Mouse (Mus musculus) hindbrain, embryonic 12.5 days (tissue): ENCODE results near the gene Copz2. TPM values are rescaled to one million over a fixed set of nuclear protein-coding genes. Genes with fewer than 3 reads are reported as not detected.
A peak's percentile ranks its signal among the peaks of the same experiment; 100 is the strongest.

Experiments used
- ATAC-seq: fragments of 200-750 bp; cut with Nextera tagmentation; 2 replicates; pipeline ENCODE4 v1.8.0; 2017; ENCODE audit warnings: moderate TSS enrichment; ENCODE audit not compliant: low FRiP score
- H3K27ac ChIP-seq: fragments of 300-500 bp; sonication (generic); 2 replicates; pipeline ENCODE4 v1.5.1; 2016; ENCODE audit warnings: mild to moderate bottlenecking
- H3K27me3 ChIP-seq: fragments of 300-500 bp; sonication (generic); 2 replicates; pipeline ENCODE4 v1.6.1; 2016; ENCODE audit warnings: mild to moderate bottlenecking
- H3K36me3 ChIP-seq: fragments of 300-500 bp; sonication (generic); 2 replicates; pipeline ENCODE4 v1.6.1; 2016; ENCODE audit warnings: mild to moderate bottlenecking
- H3K4me1 ChIP-seq: fragments of 300-500 bp; sonication (generic); 2 replicates; pipeline ENCODE4 v1.6.1; 2016
- H3K4me2 ChIP-seq: fragments of 300-500 bp; sonication (generic); replicated peaks from 2 replicates; pipeline ENCODE4 v1.6.1; 2016; ENCODE audit warnings: mild to moderate bottlenecking
- H3K4me3 ChIP-seq: fragments of 300-500 bp; sonication (generic); 2 replicates; pipeline ENCODE4 v1.5.1; 2016; ENCODE audit warnings: mild to moderate bottlenecking
- H3K9ac ChIP-seq: fragments of 300-500 bp; sonication (generic); 2 replicates; pipeline ENCODE4 v1.6.1; 2016; ENCODE audit warnings: mild to moderate bottlenecking, moderate library complexity
- H3K9me3 ChIP-seq: fragments of 300-500 bp; sonication (generic); replicated peaks from 2 replicates; pipeline ENCODE4 v1.6.1; 2016; ENCODE audit warnings: mild to moderate bottlenecking
- WGBS: fragments of 180-500 bp; shearing (Covaris S2); methylation state at CpG from one replicate; pipeline ENCODE4 v1.1.7; 2016; 5-methylcytosine and 5-hydroxymethylcytosine counted together
- polyA plus RNA-seq: library from polyadenylated mRNA; unstranded; fragments of >200 nt; fragmentation: Nextera tagmentation; extraction: Ambion mirVana; gene quantifications from 2 replicates; pipeline ENCODE4 v1.2.1, GENCODE M21; 2016

Copz2 gene
- polyA plus RNA-seq, 1 experiment from 2014 or later = 56.5 TPM

GRCm38 (mm10) chr11:96821956-96822355 lies 27.7 kb upstream of the Copz2 start:
- 92% methylated on average over 10 of the region's 10 CpGs for WGBS
- H3K4me2 ChIP-seq = no peak overlapping the region
- no peak overlapping the region for H3K4me3 ChIP-seq
- H3K27me3 ChIP-seq = no peaks in the 10 kb centered on the region
- no peak overlapping the region for H3K9ac ChIP-seq
- H3K27ac ChIP-seq = no peak overlapping the region
- H3K9me3 ChIP-seq = no peaks in the 10 kb centered on the region
- peaks cover 48% of the 10 kb centered on the region for H3K4me1 ChIP-seq
- ATAC-seq = no peak
- H3K36me3 ChIP-seq = peaks cover 59% of the 10 kb centered on the region

- Histone ChIP-seq H3K36me3 (peaks cover 59% of the 10 kb centered on the region), H3K4me2 (peak overlapping the region; percentile 88), H3K9me3 (no peaks in the 10 kb centered on the region), H3K27me3 (no peaks in the 10 kb centered on the region), H3K4me3 (peak overlapping the region; percentile 48), H3K4me1 (peaks cover 54% of the 10 kb centered on the region), H3K27ac (peak overlapping the region; percentile 96; the same call in 1 of the 2 replicates), H3K9ac (peak overlapping the region; percentile 71)
- WGBS = 41% methylated on average over 4 of the region's 4 CpGs
- no peak for ATAC-seq
Measured at GRCm38 (mm10) chr11:96822675-96823470, 26.8 kb upstream of the Copz2 start.

- 6% methylated on average over 13 of the region's 13 CpGs for WGBS
- H3K4me2 ChIP-seq = peak overlapping the region; percentile 88
- H3K36me3 ChIP-seq = peaks cover 54% of the 10 kb centered on the region
- H3K4me1 ChIP-seq = peaks cover 59% of the 10 kb centered on the region
- H3K4me3 ChIP-seq = peak overlapping the region; percentile 48
- H3K9me3 ChIP-seq = no peaks in the 10 kb centered on the region
- H3K9ac ChIP-seq = peak overlapping the region; percentile 71
- no peaks in the 10 kb centered on the region for H3K27me3 ChIP-seq
- ATAC-seq = peak; percentile 48
- peak overlapping the region; percentile 96 for H3K27ac ChIP-seq
Measured at GRCm38 (mm10) chr11:96823471-96823837, 26.2 kb upstream of the Copz2 start.

- peak overlapping the region; percentile 88 for H3K4me2 ChIP-seq
Measured at GRCm38 (mm10) chr11:96823880-96824782, 25.5 kb upstream of the Copz2 start.

GRCm38 (mm10) chr11:96824783-96825495 lies 24.7 kb upstream of the Copz2 start:
- peak overlapping the region; percentile 88 for H3K4me2 ChIP-seq
- H3K4me1 ChIP-seq = peaks cover 66% of the 10 kb centered on the region
- peak overlapping the region; percentile 71 for H3K9ac ChIP-seq
- 45% methylated on average over 7 of the region's 7 CpGs for WGBS
- peaks cover 39% of the 10 kb centered on the region for H3K36me3 ChIP-seq
- ATAC-seq = no peak
- H3K4me3 ChIP-seq = 0 out of 2 replicates have a peak overlapping the region, but pooled peaks have one; percentile 48
- H3K9me3 ChIP-seq = no peaks in the 10 kb centered on the region
- peak overlapping the region; percentile 96 for H3K27ac ChIP-seq
- no peaks in the 10 kb centered on the region for H3K27me3 ChIP-seq

More at GRCm38 (mm10) chr11:96823880-96824782, 25.5 kb upstream of the Copz2 start:
- peaks cover 47% of the 10 kb centered on the region for H3K36me3 ChIP-seq
- WGBS = 2% methylated on average over 25 of the region's 26 CpGs
- H3K27me3 ChIP-seq = no peaks in the 10 kb centered on the region
- peak overlapping the region; percentile 96 for H3K27ac ChIP-seq
- H3K9ac ChIP-seq = peak overlapping the region; percentile 71
- H3K9me3 ChIP-seq = no peaks in the 10 kb centered on the region
- peak; percentile 91 for ATAC-seq
- peak overlapping the region; percentile 48 for H3K4me3 ChIP-seq
- H3K4me1 ChIP-seq = peaks cover 65% of the 10 kb centered on the region

- Histone ChIP-seq H3K27me3 (no peaks in the 10 kb centered on the region), H3K4me2 (peak overlapping the region; percentile 88), H3K4me3 (peak overlapping the region; percentile 6), H3K9ac (peak overlapping the region; percentile 6), H3K4me1 (peaks cover 69% of the 10 kb centered on the region), H3K9me3 (no peaks in the 10 kb centered on the region), H3K36me3 (peaks cover 23% of the 10 kb centered on the region), H3K27ac (0 out of 2 replicates have a peak overlapping the region, but pooled peaks have one; percentile 31)
- WGBS = 88% methylated on average over 2 of the region's 2 CpGs
- ATAC-seq = no peak
Measured at GRCm38 (mm10) chr11:96826481-96826880, 23.2 kb upstream of the Copz2 start.

GRCm38 (mm10) chr11:96827062-96827581 lies 22.5 kb upstream of the Copz2 start:
- peaks cover 17% of the 10 kb centered on the region for H3K36me3 ChIP-seq
- peak overlapping the region; percentile 88 for H3K4me2 ChIP-seq
- ATAC-seq = no peak
- peak overlapping the region; percentile 17; the same call in 1 of the 2 replicates for H3K27ac ChIP-seq
- 86% methylated on average over 12 of the region's 12 CpGs for WGBS
- no peak overlapping the region for H3K4me3 ChIP-seq
- H3K9me3 ChIP-seq = no peaks in the 10 kb centered on the region
- peak overlapping the region; percentile 35; the same call in 1 of the 2 replicates for H3K9ac ChIP-seq
- H3K27me3 ChIP-seq = no peaks in the 10 kb centered on the region
- H3K4me1 ChIP-seq = peaks cover 69% of the 10 kb centered on the region

GRCm38 (mm10) chr11:96827917-96828316 lies 21.8 kb upstream of the Copz2 start:
- peak overlapping the region; percentile 79; the same call in 1 of the 2 replicates for H3K4me2 ChIP-seq
- ATAC-seq = no peak
- H3K4me1 ChIP-seq = peaks cover 63% of the 10 kb centered on the region
- H3K9ac ChIP-seq = no peak overlapping the region
- H3K36me3 ChIP-seq = peaks cover 16% of the 10 kb centered on the region
- WGBS = 84% methylated on average over 9 of the region's 9 CpGs
- no peaks in the 10 kb centered on the region for H3K27me3 ChIP-seq
- H3K9me3 ChIP-seq = no peaks in the 10 kb centered on the region
- no peak overlapping the region for H3K27ac ChIP-seq
- 0 out of 2 replicates have a peak overlapping the region, but pooled peaks have one; percentile 3 for H3K4me3 ChIP-seq

GRCm38 (mm10) chr11:96828881-96829280 lies 20.8 kb upstream of the Copz2 start:
- H3K27ac ChIP-seq = peak overlapping the region; percentile 96

GRCm38 (mm10) chr11:96829403-96829812 lies 20.3 kb upstream of the Copz2 start:
- peaks cover 16% of the 10 kb centered on the region for H3K36me3 ChIP-seq
- H3K4me3 ChIP-seq = peak overlapping the region; percentile 87
- under 1% methylated on average over 32 of the region's 33 CpGs for WGBS
- H3K27ac ChIP-seq = peak overlapping the region; percentile 96
- H3K9ac ChIP-seq = peak overlapping the region; percentile 89
- H3K4me1 ChIP-seq = peaks cover 50% of the 10 kb centered on the region
- ATAC-seq = peak; percentile 39
- H3K27me3 ChIP-seq = no peaks in the 10 kb centered on the region
- H3K9me3 ChIP-seq = no peaks in the 10 kb centered on the region
- H3K4me2 ChIP-seq = peak overlapping the region; percentile 79

More at GRCm38 (mm10) chr11:96828881-96829280, 20.8 kb upstream of the Copz2 start:
- Histone ChIP-seq H3K4me3 (peak overlapping the region; percentile 87), H3K4me1 (peaks cover 54% of the 10 kb centered on the region), H3K9me3 (no peaks in the 10 kb centered on the region), H3K27me3 (no peaks in the 10 kb centered on the region), H3K36me3 (peaks cover 16% of the 10 kb centered on the region), H3K4me2 (peak overlapping the region; percentile 79), H3K9ac (peak overlapping the region; percentile 89)
- 19% methylated on average over 10 of the region's 10 CpGs for WGBS
- no peak for ATAC-seq

GRCm38 (mm10) chr11:96829813-96830538 lies 19.7 kb upstream of the Copz2 start, which contains the start of gene Nfe2l1:
Gene Nfe2l1, minus strand, starts transcription at chr11:96829968.
- Histone ChIP-seq H3K4me1 (peaks cover 44% of the 10 kb centered on the region), H3K9ac (peak within 1 kb of the TSS; percentile 89), H3K27ac (peak within 1 kb of the TSS; percentile 96), H3K4me3 (peak within 1 kb of the TSS; percentile 87), H3K36me3 (peaks cover 16% of the 10 kb centered on the region), H3K4me2 (peak within 1 kb of the TSS; percentile 79), H3K9me3 (no peaks in the 10 kb centered on the region), H3K27me3 (no peaks in the 10 kb centered on the region)
- WGBS = under 1% methylated on average over 49 of the region's 51 CpGs
- ATAC-seq = peak; percentile 100
